8 mouse cellular contexts compared by ENCODE assay signal in the genomic region with DNA sequence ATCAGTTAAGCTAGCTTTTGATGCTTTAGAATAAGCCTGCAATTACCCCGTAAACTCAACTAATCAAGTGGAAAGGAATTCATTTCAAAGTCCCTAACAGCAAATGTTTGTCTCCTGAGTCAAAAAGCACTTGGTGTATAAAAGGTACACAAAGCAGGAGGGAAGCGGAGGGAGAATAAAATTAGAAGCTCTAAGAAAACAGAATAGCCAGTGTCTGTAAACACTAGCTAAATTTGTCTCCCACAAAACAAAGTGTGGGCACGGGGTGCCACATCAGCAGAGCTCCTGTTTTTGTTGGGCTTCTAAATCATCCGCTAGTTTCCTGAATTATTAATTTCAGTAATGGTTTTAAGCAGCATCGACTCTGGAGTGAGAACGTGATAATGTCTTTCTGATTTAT. TPM values are rescaled to one million over a fixed set of nuclear protein-coding genes. Genes with fewer than 3 reads are reported as not detected.
DNase-seq lines count a peak whose midpoint lies in the region; ATAC-seq and TF ChIP-seq lines count a peak whose summit lies in the region.

No protein-coding gene starts in this region.

- TF ChIP-seq CTCF in C2C12 (IDR thresholded peaks at IDR 0.05; ENCODE audit: control insufficient read depth, insufficient read depth, insufficient read length) = no peak
- no peak for TF ChIP-seq CTCF in liver, embryonic 14.5 days (IDR thresholded peaks at IDR 0.05; ENCODE audit: low read depth)

- H3K79me3 ChIP-seq in C2C12 (ENCODE audit: low read depth) = peaks cover 42% of the 10 kb centered on the region

- H3K27me3 ChIP-seq in heart, embryonic 10.5 days (ENCODE audit: insufficient read depth, poor library complexity, severe bottlenecking) = no peaks in the 10 kb centered on the region
- no peaks in the 10 kb centered on the region for H3K27me3 ChIP-seq in C2C12 (ENCODE audit: control insufficient read depth, insufficient read depth, insufficient read length)
- no peaks in the 10 kb centered on the region for H3K27me3 ChIP-seq in forebrain, embryonic 14.5 days (replicated peaks; ENCODE audit: control insufficient read depth, insufficient read depth, low read length)
- H3K27me3 ChIP-seq in liver, embryonic 14.5 days (ENCODE audit: control insufficient read depth, insufficient read depth, low read length) = no peaks in the 10 kb centered on the region

- peak overlapping the region; percentile 35 for H3ac ChIP-seq in C2C12 (ENCODE audit: control insufficient read depth, insufficient read length, low read depth)

- ATAC-seq in forebrain, embryonic 14.5 days = no peak
- ATAC-seq in liver, embryonic 14.5 days (ENCODE audit: insufficient read depth) = no peak

- WGBS in heart, embryonic 10.5 days = 32% methylated on average over 6 of the region's 6 CpGs
- WGBS in forebrain, embryonic 14.5 days = 5% methylated on average over 6 of the region's 6 CpGs
- whole genome bisulfite sequencing in liver, embryonic 14.5 days (ENCODE audit: insufficient replicate concordance) = 36% methylated on average over 6 of the region's 6 CpGs

- peak overlapping the region; percentile 94 for H3K9ac ChIP-seq in forebrain, embryonic 14.5 days (ENCODE audit: low read length)
- H3K9ac ChIP-seq in liver, embryonic 14.5 days (replicated peaks) = peak overlapping the region; percentile 78

- peak overlapping the region; percentile 96 for H3K4me3 ChIP-seq in heart, embryonic 10.5 days
- peak overlapping the region; percentile 75 for H3K4me3 ChIP-seq in C2C12 (ENCODE audit: insufficient read depth, poor library complexity, severe bottlenecking)
- H3K4me3 ChIP-seq in forebrain, embryonic 14.5 days (ENCODE audit: low read depth, low read length) = peak overlapping the region; percentile 81
- peak overlapping the region; percentile 73 to 79 for H3K4me3 ChIP-seq in liver, embryonic 14.5 days (ENCODE audit: insufficient read depth in 1 of 2, low read depth in 2 of 2, low read length in 2 of 2)

- peaks cover 7% of the 10 kb centered on the region; the same call in 1 of the 2 replicates for H3K4me1 ChIP-seq in heart, embryonic 10.5 days
- H3K4me1 ChIP-seq in forebrain, embryonic 14.5 days (ENCODE audit: control insufficient read depth, insufficient read depth, low read length) = peaks cover 3% of the 10 kb centered on the region; the same call in 1 of the 2 replicates
- peaks cover 7 to 13% of the 10 kb centered on the region in 2 experiments; a peak in 3 of 4 replicates for H3K4me1 ChIP-seq in liver, embryonic 14.5 days (replicated peaks; ENCODE audit: control insufficient read depth in 2 of 2, insufficient read depth in 2 of 2, low read length in 1 of 2)

- H3K79me2 ChIP-seq in C2C12 (ENCODE audit: control insufficient read depth, insufficient read depth) = peaks cover 50% of the 10 kb centered on the region

- no peaks in the 10 kb centered on the region for H3K9me3 ChIP-seq in heart, embryonic 10.5 days
- no peaks in the 10 kb centered on the region for H3K9me3 ChIP-seq in forebrain, embryonic 14.5 days (replicated peaks; ENCODE audit: control insufficient read depth, low read length)
- H3K9me3 ChIP-seq in liver, embryonic 14.5 days (ENCODE audit: control insufficient read depth, low read length) = no peaks in the 10 kb centered on the region

- peak overlapping the region; percentile 62 for H3K4me2 ChIP-seq in forebrain, embryonic 14.5 days (ENCODE audit: low read length)
- H3K4me2 ChIP-seq in liver, embryonic 14.5 days (ENCODE audit: low read depth) = peak overlapping the region; percentile 91

- DNase-seq in heart, embryonic 10.5 days (ENCODE audit: low spot score) = no peak
- no peak for DNase-seq in heart, postnatal 36 days
- no peak for DNase-seq in forebrain, embryonic 14.5 days (ENCODE audit: low spot score)
- no peak for DNase-seq in liver, embryonic 14.5 days (ENCODE audit: low read depth in 3 of 3, low spot score in 3 of 3)
- DNase-seq in thymus, postnatal 10 days (ENCODE audit: low spot score in 2 of 2) = no peak
- no peak for DNase-seq in frontal cortex, postnatal 25 days (ENCODE audit: low spot score in 2 of 2)
- no peak for DNase-seq in left cerebral cortex, postnatal 25 days (ENCODE audit: low spot score in 2 of 2)

- no peaks in the 10 kb centered on the region for H3K36me3 ChIP-seq in heart, embryonic 10.5 days
- no peaks in the 10 kb centered on the region for H3K36me3 ChIP-seq in C2C12 (ENCODE audit: control insufficient read depth, insufficient read depth)
- H3K36me3 ChIP-seq in forebrain, embryonic 14.5 days (ENCODE audit: control insufficient read depth, insufficient read depth, low read length) = no peaks in the 10 kb centered on the region
- H3K36me3 ChIP-seq in liver, embryonic 14.5 days (replicated peaks; ENCODE audit: control insufficient read depth, insufficient read depth, low read depth) = no peaks in the 10 kb centered on the region

- TF ChIP-seq EP300 in liver, embryonic 14.5 days (IDR thresholded peaks at IDR 0.05; ENCODE audit: low read depth) = no peak

- intact Hi-C loops in heart, postnatal 36 days (cut with DNase I) = loop anchor here (5.0 to 10.0 kb wide), 4 partner anchors 58 to 1360 kb away; no protein-coding TSS in a partner anchor
- intact Hi-C loops in left cerebral cortex, postnatal 25 days (cut with DNase I) = loop anchor here (5.0 kb wide), 1 partner anchor 67 kb away; no protein-coding TSS in a partner anchor

- H3K27ac ChIP-seq in heart, embryonic 10.5 days = peak overlapping the region; percentile 99
- no peak overlapping the region for H3K27ac ChIP-seq in forebrain, embryonic 14.5 days (ENCODE audit: low read depth, low read length)
- H3K27ac ChIP-seq in liver, embryonic 14.5 days = no peak overlapping the region

TF ChIP-seq in C2C12, 6 proteins besides CTCF, POLR2A, EP300 and RAD21:
- TF ChIP-seq USF1 (IDR thresholded peaks at IDR 0.05; ENCODE audit: low read depth) (no peak), FOSL1 (IDR thresholded peaks at IDR 0.05; ENCODE audit: insufficient read depth, low read length, poor library complexity, severe bottlenecking) (no peak), MAX (IDR thresholded peaks at IDR 0.05) (no peak), CEBPB (IDR thresholded peaks at IDR 0.05; ENCODE audit: low read depth) (no peak), MYOG (IDR thresholded peaks at IDR 0.05; ENCODE audit: control insufficient read depth, extremely low read depth, insufficient read length) (no peak), MYOD1 (IDR thresholded peaks at IDR 0.05; ENCODE audit: control insufficient read depth, insufficient read length, low read depth) (no peak)

RNA-seq across cellular contexts. Expression of a gene that starts 1.4 kb away (rescaled TPM):
- polyA plus RNA-seq in heart, embryonic 10.5 days (2016; fragmentation: Nextera tagmentation; extraction: Ambion mirVana) = 14.6 and 18.0 TPM in 2 replicates
- total RNA-seq in heart, postnatal 36 days (2021) = 10 to 100 TPM; 20.2 to 22.3 TPM
- 3.6 TPM for polyA plus RNA-seq in C2C12 (2012; fragmentation: generic; extraction: Trizol)
- 5.0 and 7.2 TPM in 2 replicates for polyA plus RNA-seq in forebrain, embryonic 14.5 days (2014; fragmentation: Nextera tagmentation; extraction: Ambion mirVana)
- 4.9 and 8.6 TPM in 2 replicates for polyA plus RNA-seq in liver, embryonic 14.5 days (2012; rRNA removed)
- 8.3 and 10.2 TPM in 2 replicates for polyA plus RNA-seq in liver, embryonic 14.5 days (2014; fragmentation: Nextera tagmentation; extraction: Ambion mirVana)
- total RNA-seq in left cerebral cortex, postnatal 25 days (2021) = 10 to 100 TPM; 18.3 to 22.6 TPM
